Mouse (Mus musculus): ENCODE results near the gene Sec31a.

GRCm38 (mm10) chr5:100368527-100368926 is 47.5 kb downstream of the Sec31a start:
- TF ChIP-seq TCF12 (IDR thresholded peaks at IDR 0.05; ENCODE audit: insufficient read depth, poor library complexity, severe bottlenecking) (no peak), POLR2A (IDR thresholded peaks at IDR 0.05; ENCODE audit: insufficient read length, low read depth) (no peak), MAX (IDR thresholded peaks at IDR 0.05; ENCODE audit: low read depth) (no peak), POLR2AphosphoS2 (IDR thresholded peaks at IDR 0.05; ENCODE audit: insufficient read length, low read depth) (no peak)

Measured in myocyte (in vitro differentiated cells).